Mouse (Mus musculus) olfactory bulb, adult 2 months (tissue): ENCODE measurements around the gene Psme2.

Experiments
- CTCF ChIP-seq: fragments of 200-500 bp; IDR thresholded peaks from 2 replicates; pipeline ENCODE4 v1.5.1; 2012; ENCODE audit warnings: low read depth, mild to moderate bottlenecking, low read length, moderate library complexity; ENCODE audit not compliant: insufficient read depth
- POLR2A ChIP-seq: fragments of 200-500 bp; IDR thresholded peaks from 2 replicates; pipeline ENCODE4 v1.6.1; 2012; ENCODE audit warnings: mild to moderate bottlenecking, low read depth, low read length, moderate library complexity; ENCODE audit not compliant: insufficient read depth

- TF ChIP-seq POLR2A (no peak), CTCF (no peak)
Measured at GRCm38 (mm10) chr14:55579511-55580496, 11.1 kb downstream of the Psme2 start.
